Mouse (Mus musculus) left cerebral cortex, adult 9 months (tissue): ENCODE results near the gene Cd9.
A peak's percentile ranks its signal among the peaks of the same experiment; 100 is the strongest.

Experiments used
- DNase-seq, 2 experiments: peaks; one replicate each; pipeline ENCODE4 v3.0.0; 2022; ENCODE audit warnings: low spot score in 2 of 2

Cd9 gene

GRCm38 (mm10) chr6:125434735-125435518, 59.7 kb downstream of the Cd9 start:
- DNase-seq: no peak

GRCm38 (mm10) chr6:125433704-125434447, 60.7 kb downstream of the Cd9 start:
- no peak for DNase-seq

DNA sequence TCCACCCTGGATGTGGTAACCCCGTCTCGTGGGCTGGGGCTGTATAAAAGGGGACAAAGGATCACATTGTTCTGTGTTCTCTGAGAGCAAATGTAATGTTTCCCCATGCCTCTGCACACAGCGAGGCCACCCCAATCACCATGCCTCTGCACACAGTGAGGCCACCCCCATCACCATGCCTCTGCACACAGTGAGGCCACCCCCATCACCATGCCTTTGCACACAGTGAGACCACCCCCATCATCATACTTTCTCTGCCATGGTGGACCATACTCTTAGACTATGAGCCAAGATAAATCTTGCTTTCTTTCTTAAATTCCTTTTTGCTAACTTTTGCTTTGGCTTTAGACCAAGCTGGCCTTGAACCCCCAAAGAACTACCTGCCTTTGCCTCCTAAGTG, 61.3 kb downstream of the Cd9 start:
- no peak for DNase-seq

DNA sequence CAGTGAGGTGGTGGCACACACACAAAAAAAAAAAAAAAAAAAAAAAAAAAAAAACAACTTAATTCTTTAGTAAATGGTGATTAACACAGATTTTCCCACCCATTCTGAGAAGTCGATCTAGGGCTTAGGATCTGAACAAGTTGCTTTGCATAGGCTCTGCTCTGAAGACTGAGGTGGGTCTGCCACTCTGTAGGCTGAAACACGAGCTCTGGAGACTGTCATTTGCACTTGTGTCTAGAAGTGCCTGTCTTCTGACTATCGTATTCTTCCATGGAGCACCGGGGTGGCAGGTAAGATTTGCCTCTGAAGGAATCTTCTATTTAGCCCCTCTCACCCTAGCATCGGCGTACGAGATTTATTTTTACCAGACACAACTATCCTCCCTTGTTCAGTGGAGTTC, 62.1 kb downstream of the Cd9 start:
- no peak for DNase-seq

- DNase-seq: no peak
These were observed 63.6 kb downstream of the Cd9 start for GRCm38 (mm10) chr6:125430982-125431381.

GRCm38 (mm10) chr6:125430358-125430958, 64.1 kb downstream of the Cd9 start:
- DNase-seq: no peak

DNA sequence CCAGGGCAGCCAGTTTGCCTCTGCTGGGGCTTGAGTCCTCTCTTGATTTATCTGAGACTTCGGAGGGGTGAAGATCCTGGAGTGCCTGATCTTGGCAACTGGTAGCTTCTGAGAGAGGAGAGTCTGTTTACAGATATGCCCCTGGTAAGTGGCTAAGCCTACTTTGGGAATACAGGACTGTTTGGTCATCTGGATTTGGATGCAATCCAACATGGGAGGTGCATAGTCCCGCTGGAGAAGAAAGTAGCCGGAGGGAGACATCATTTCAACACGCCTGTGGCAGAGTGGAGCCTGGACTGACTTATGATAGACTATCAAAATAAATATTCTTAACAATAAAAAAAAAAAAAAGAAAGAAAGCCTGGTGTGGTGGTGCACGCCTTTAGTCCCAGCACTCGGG, 64.8 kb downstream of the Cd9 start:
- no peak for DNase-seq

DNA sequence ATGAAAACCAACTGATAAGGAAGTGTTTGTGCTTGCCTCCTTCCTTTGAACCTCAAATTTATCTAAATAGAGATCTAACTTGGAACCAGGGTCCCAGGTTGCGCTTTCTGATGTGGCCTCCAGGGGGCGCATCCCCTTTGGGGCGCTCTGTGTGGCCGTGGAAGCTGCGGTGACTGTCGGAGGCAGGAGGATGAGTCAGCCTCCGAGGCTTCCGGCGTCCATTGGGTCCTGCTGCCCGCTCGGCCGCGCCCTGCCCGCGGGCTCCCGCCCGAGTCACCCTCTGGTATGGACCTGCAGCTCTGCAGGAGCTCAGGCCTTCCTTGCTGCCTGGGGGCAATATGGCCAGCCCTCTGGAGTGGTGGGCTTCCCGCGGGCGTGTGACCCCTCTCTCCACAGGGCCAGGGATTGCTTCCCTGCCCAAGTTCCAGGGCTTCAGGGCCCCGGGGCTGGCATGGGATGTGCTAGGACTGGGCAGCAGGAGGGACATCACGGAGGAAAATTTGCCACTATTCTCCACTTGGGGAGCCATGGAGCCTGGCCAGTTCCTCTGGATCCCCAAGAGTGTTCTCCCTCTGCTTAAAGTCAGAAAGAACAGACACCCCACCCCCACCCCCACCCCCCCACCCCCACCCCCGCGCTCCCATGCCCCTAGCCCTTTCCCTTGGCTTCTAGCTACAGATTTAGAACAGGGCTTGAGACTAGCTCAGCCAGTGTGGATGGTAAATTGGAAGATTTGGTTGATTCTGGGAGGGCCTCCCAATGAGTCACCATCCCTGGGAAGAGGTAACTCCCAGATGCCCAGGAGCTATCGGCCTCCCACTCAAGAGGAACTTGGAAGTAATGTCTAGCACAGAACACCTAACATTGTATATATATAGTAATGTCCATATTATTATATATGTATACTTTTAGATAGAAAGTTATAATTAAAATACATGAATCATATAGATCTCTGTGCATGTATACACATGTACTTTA, 67.9 kb downstream of the Cd9 start:
- peak in 1 of 2 experiments; percentile 86 for DNase-seq

- no peak for DNase-seq
These were observed 69.1 kb downstream of the Cd9 start for GRCm38 (mm10) chr6:125425205-125426090.

DNA sequence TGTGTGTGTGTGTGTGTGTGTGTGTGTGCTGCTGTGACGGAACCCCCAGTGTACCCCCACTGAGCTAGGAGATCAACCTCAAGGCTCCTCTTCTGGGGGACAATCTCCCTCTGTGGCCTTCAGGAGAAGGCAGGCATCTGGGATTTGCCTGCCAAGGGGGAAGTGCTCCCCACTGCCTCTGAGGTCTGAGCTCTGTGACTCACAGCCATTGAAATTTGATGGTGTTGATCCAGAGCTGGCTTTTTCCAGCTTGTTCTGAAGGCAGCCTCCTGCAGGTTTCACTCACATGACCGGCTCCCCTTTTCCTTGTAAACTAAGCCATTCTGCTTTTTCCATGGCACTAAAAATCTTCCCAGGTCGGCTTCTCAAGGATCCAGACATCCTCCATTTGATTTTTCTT, 70.4 kb downstream of the Cd9 start:
- DNase-seq: no peak

GRCm38 (mm10) chr6:125423507-125423906, 71.1 kb downstream of the Cd9 start:
- DNase-seq: no peak

DNA sequence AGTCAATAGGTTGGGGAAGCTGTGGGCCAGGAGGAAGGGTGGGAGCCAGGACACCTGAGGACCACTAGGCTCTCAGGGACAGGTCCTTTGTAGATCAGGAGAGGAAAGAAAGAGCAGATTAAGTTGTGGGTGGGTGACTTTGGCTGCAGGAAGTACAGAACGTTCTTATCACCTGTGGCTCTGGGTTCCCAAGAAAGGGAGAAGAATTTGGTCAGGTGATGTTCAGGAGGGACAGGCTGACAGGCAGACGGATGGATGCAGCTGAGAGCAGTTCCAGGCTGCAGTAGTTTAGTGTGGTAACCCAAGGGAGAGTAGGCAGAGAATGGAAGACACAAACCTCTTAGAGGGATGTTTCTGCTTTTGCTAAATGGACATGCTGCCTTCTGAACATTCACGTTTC, 71.5 kb downstream of the Cd9 start:
- DNase-seq: no peak

DNA sequence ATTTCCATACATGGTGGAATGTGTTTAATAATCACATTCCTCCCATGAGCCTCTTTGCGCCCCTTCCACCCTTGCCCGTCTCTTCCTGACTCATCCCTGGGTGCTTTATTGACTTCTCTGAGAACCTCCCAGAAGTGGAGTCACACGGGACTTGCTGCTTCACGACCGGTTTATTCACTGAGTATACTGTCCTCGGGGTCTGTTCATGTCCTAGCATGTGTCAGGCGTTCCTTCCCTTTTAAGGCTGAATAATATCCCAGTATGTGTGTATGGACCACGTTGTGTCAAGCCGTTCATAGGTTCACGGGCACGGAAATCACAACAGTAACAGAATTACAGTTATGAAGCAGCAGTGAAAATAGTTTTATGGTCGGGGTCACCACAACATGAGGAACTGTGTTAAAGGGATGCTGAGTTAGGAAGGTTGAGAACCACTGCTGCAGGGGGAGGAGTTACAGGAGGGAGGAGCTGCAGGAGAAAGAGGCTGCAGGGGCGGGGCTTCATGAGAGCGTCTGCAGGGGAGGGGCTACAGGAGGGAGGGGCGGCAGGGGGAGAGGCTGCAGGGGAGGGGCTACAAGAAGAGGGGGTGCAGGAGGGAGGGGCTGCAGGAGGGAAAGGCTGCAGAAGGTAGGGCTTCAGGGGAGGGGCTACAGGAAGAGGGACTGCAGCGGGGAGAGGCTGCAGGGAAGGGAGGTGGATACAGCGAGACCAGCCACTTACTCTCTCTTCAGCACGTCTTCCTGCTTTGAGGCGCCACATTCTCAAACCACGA, 72.4 kb downstream of the Cd9 start:
- DNase-seq: peak in 1 of 2 experiments; percentile 41

DNA sequence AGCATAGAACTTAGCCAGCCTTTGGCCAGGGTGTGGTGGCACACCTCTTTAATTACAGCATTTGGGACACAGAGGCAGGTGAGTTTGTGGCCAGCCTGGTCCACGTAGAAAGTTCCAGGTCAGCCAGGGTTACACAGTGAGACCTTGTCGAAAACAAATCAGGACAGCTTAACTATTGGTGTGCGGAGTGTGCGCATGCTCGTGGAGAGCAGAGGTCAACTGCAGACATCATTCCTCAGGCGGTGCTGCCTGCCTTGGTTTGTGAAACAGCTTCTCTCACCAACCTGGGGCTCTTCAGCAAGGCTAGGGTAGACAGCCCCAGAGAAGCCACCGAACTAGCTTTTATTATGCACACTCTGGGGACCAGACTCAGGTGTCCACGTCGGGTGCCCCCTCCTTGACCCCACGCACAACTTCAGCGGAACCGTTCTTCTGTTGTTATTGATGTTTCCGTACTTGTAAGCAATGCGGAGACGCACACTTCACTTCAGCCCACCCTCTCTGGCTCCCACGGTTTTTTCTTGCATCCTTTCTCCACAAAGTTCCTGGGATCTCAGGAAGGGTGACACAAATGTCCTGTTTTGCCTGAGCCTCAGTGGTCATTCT, 74.0 kb downstream of the Cd9 start:
- no peak for DNase-seq

- DNase-seq: peak in 1 of 2 experiments; percentile 72
These were observed 75.8 kb downstream of the Cd9 start for GRCm38 (mm10) chr6:125418744-125419143.

DNA sequence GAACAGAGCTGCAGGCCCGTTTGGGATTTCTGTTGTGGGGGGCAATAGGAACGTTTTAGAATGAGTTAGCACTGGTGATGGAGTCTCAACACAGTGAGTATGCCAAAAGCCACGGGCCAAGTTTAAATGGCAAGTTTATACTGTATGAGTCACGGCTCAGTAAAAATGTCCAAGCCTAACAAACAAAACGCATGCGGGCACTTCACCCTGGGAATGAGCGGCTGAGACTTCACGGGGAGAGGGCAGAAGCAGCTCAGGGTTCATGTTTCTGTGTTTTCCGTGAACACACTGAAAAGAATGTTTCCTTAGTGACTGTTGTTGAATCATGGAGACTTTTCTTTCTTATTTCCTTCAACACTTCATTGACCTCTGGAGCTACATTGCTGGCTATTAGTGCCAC, 81.3 kb downstream of the Cd9 start:
- DNase-seq: no peak

DNA sequence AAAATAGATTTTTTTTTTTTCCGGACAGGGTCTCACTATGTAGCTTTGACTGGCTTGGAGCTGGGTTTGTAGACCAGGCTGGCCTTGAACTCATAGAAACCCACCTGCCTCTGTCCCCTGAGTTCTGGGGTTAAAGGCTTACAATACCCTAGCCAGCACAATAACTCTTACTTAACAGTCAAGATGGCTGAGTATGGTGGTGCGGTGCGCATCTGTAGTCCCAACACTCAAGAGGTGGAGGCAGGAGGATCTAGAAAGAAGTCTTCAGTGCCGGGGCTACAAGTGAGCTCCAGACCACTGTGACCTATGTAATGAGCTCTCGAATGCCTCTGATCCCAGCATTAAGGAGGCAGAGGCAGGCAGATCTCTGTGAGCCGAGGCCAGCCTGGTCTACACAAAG, 82.9 kb downstream of the Cd9 start:
- DNase-seq: no peak

GRCm38 (mm10) chr6:125410995-125411547, 83.5 kb downstream of the Cd9 start:
- DNase-seq: no peak

GRCm38 (mm10) chr6:125410551-125410950, 84.0 kb downstream of the Cd9 start:
- DNase-seq: no peak
